Mouse (Mus musculus) heart, embryonic 11.5 days (tissue): ENCODE results near the gene Mrrf. TPM values are rescaled to one million over a fixed set of nuclear protein-coding genes. Genes with fewer than 3 reads are reported as not detected.

Experiments
- ATAC-seq: fragments of 200-750 bp; cut with Nextera tagmentation; replicated peaks from 2 replicates; pipeline ENCODE4 v1.8.0; 2017; ENCODE audit warnings: moderate library complexity; ENCODE audit not compliant: insufficient number of reproducible peaks, low FRiP score, low TSS enrichment
- H3K27ac ChIP-seq: fragments of 300-500 bp; sonication (generic); 2 replicates; pipeline ENCODE4 v1.5.1; 2014; ENCODE audit warnings: mild to moderate bottlenecking, low read depth, low read length
- H3K27me3 ChIP-seq: fragments of 300-500 bp; sonication (generic); 2 replicates; pipeline ENCODE4 v1.6.1; 2014; ENCODE audit warnings: mild to moderate bottlenecking, low read length, mixed read lengths; ENCODE audit not compliant: control insufficient read depth, insufficient read depth
- H3K36me3 ChIP-seq: fragments of 300-500 bp; sonication (generic); 2 replicates; pipeline ENCODE4 v1.6.1; 2014; ENCODE audit warnings: mild to moderate bottlenecking, low read length, moderate library complexity, mixed read lengths; ENCODE audit not compliant: control insufficient read depth, insufficient read depth
- H3K4me1 ChIP-seq: fragments of 300-500 bp; sonication (generic); 2 replicates; pipeline ENCODE4 v1.6.1; 2014; ENCODE audit warnings: low read length; ENCODE audit not compliant: control insufficient read depth, insufficient read depth
- H3K4me2 ChIP-seq: fragments of 300-500 bp; sonication (generic); 2 replicates; pipeline ENCODE4 v1.6.1; 2014; ENCODE audit warnings: mild to moderate bottlenecking, moderate library complexity
- H3K4me3 ChIP-seq: fragments of 300-500 bp; sonication (generic); 2 replicates; pipeline ENCODE4 v1.5.1; 2014; ENCODE audit warnings: low read depth, low read length
- H3K9ac ChIP-seq: fragments of 300-500 bp; sonication (generic); 2 replicates; pipeline ENCODE4 v1.6.1; 2014; ENCODE audit warnings: mild to moderate bottlenecking, low read depth, low read length, moderate library complexity
- H3K9me3 ChIP-seq: fragments of 300-500 bp; sonication (generic); replicated peaks from 2 replicates; pipeline ENCODE4 v1.6.1; 2016; ENCODE audit warnings: low read length; ENCODE audit not compliant: control insufficient read depth
- WGBS: fragments of 180-500 bp; shearing (Covaris S2); extraction: QIAGEN DNeasy Blood & Tissue Kit; methylation state at CpG from one replicate; pipeline ENCODE4 v1.1.7; 2014; ENCODE audit not compliant: insufficient replicate concordance; 5-methylcytosine and 5-hydroxymethylcytosine counted together
- polyA plus RNA-seq: library from polyadenylated mRNA; unstranded; fragments of >200 nt; fragmentation: Nextera tagmentation; extraction: Ambion mirVana; gene quantifications from 2 replicates; pipeline ENCODE4 v1.2.1, GENCODE M21; 2014

The Mrrf gene
- polyA plus RNA-seq, 1 experiment from 2014 or later, result 37.2 TPM

DNA sequence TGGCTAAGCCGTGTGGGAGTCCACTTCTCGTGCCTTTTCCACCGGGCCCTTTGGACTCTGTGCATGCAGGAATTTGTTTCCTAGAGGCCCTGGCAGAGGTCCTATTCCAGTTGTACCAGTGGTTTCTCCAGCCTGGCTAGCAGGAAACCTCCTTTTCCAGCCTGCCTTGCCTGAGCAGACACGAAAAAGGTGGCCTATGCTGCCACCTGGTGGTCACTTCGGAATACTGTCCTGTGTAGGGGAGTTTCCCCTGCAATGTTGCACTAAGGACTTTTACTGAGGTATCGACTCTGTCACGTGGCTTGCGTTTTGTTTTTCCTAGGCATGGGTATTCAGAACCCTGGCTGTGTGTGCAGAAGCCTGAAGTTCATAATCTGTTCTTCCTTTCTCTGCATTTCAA is 77.8 kb downstream of the Mrrf start:
- H3K4me2 ChIP-seq, result peak overlapping the region; percentile 31
- peak; percentile 40; the same call in 1 of the 2 replicates for ATAC-seq
- no peak overlapping the region for H3K27ac ChIP-seq
- H3K27me3 ChIP-seq, result peaks cover 29% of the 10 kb centered on the region
- H3K9ac ChIP-seq, result no peak overlapping the region
- no peaks in the 10 kb centered on the region for H3K36me3 ChIP-seq
- H3K4me1 ChIP-seq, result peaks cover 36% of the 10 kb centered on the region
- H3K4me3 ChIP-seq, result no peak overlapping the region
- WGBS, result 7% methylated on average over 8 of the region's 8 CpGs
- no peaks in the 10 kb centered on the region for H3K9me3 ChIP-seq

DNA sequence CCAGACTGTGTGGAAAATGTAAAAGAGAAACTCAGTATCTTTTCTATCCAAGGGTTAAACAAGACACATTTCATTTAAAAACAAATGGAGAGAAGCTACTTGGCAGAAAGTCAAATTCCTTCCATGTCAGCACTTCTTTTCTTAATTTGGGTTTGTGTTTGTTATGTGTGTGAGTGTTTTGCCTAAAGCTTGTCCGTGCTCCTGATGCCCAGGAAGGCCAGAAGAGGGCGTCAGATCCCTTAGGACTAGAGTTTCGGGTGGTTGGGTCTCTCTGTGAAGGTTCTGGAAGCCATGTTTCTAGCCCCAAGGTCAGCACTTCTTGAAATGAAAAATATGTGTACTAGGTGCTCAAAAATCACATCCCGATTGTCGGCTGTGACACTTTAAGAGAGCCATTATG is 78.2 kb downstream of the Mrrf start:
- WGBS, result 63% methylated on average over 5 of the region's 5 CpGs
- Histone ChIP-seq H3K27me3 (peaks cover 25% of the 10 kb centered on the region), H3K9ac (no peak overlapping the region), H3K36me3 (no peaks in the 10 kb centered on the region), H3K9me3 (no peaks in the 10 kb centered on the region), H3K27ac (no peak overlapping the region), H3K4me2 (peak overlapping the region; percentile 31), H3K4me3 (no peak overlapping the region), H3K4me1 (peaks cover 36% of the 10 kb centered on the region)
- ATAC-seq, result no peak

DNA sequence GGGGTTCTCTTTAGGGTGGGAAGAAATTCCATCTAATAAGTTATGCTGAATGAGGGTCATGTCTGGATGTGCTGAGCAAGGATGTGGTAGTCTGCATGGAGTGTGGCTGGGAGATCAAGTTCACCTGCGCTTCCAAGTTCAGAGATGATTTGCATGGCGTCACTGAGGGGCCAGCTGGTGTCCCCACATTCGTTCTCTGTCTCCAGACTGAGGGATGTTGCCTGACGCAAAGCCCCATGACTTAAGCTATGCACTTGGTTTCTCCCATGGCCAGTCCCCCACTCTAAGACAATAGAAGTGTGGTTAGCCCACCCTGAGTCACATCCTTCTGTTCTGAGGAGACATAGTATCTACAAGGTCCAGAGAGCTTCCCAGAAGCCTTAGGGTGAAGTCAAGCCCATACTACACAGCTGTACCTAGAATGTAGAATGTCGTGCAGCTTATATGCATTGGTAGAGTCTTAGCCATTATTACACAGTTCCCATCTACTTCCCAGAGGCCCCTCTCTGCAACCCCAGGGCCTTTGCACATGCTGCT is 79.1 kb downstream of the Mrrf start:
- Histone ChIP-seq H3K4me3 (no peak overlapping the region), H3K27ac (no peak overlapping the region), H3K9me3 (no peaks in the 10 kb centered on the region), H3K4me2 (no peak overlapping the region), H3K36me3 (no peaks in the 10 kb centered on the region), H3K4me1 (peaks cover 36% of the 10 kb centered on the region), H3K27me3 (peaks cover 16% of the 10 kb centered on the region), H3K9ac (no peak overlapping the region)
- ATAC-seq, result no peak
- 88% methylated on average over 5 of the region's 5 CpGs for WGBS

DNA sequence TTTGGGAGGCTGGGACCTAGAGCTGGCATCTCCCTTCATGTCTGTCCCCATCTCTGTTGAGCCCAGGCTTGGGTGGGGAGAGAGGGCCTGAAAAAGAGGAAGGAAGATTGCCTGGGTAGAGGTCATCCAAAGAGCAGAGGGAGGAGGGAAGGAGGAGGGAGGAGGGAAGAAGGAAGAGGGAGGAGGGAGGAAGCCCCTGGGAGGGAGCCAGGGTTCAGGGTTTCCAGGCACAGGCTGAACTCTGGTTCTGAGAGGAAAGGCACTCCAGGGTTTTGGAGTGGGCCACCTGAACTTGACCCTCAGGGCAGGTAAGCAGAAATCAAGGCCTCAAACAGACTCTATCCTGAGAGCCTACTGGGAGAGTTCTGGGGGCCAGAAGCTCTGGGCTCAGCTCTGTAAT is 80.4 kb downstream of the Mrrf start:
- H3K9me3 ChIP-seq, result no peaks in the 10 kb centered on the region
- peak overlapping the region; percentile 29; the same call in 1 of the 2 replicates for H3K27ac ChIP-seq
- peak overlapping the region; percentile 23 for H3K4me2 ChIP-seq
- ATAC-seq, result no peak
- no peak overlapping the region for H3K4me3 ChIP-seq
- H3K4me1 ChIP-seq, result peaks cover 31% of the 10 kb centered on the region
- no peak overlapping the region for H3K9ac ChIP-seq
- no peaks in the 10 kb centered on the region for H3K36me3 ChIP-seq
- peaks cover 4% of the 10 kb centered on the region for H3K27me3 ChIP-seq

DNA sequence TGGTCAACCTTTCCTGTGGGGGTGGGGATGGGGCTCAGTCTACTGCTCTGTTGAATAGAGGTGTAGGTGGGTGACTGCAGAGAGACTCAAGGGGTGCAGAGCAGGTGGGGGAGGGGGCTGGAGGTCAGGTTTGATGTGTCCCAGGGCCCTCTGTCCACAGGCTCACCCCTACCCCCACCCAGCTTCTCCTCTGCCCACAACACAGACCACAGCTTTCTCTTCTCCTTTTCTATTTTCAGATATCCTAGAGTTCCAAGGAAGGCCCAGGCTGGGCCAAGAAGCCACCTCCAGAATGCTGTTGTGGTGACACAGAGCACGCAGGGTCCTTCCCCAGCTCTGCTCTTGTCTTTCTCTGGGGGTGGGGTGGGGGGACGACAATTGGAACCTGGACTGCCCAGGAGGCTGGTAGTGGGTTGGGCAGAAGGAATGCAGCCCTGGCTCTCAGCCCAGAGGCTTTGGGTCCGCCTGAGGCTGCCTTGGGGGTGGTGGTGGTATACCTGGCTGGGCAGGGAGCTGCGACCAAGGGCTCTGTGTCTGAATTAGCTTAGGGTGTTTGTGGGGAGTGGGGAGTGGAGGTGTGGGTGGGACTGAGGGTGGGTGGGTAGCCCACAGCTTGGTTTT is 80.9 kb downstream of the Mrrf start:
- H3K27me3 ChIP-seq, result no peaks in the 10 kb centered on the region
- peak overlapping the region; percentile 29; the same call in 1 of the 2 replicates for H3K27ac ChIP-seq
- WGBS, result 32% methylated on average over 4 of the region's 4 CpGs
- peak overlapping the region; percentile 23 for H3K4me2 ChIP-seq
- no peaks in the 10 kb centered on the region for H3K36me3 ChIP-seq
- no peak for ATAC-seq
- H3K4me3 ChIP-seq, result no peak overlapping the region
- H3K9me3 ChIP-seq, result no peaks in the 10 kb centered on the region
- H3K4me1 ChIP-seq, result peaks cover 31% of the 10 kb centered on the region
- H3K9ac ChIP-seq, result no peak overlapping the region

DNA sequence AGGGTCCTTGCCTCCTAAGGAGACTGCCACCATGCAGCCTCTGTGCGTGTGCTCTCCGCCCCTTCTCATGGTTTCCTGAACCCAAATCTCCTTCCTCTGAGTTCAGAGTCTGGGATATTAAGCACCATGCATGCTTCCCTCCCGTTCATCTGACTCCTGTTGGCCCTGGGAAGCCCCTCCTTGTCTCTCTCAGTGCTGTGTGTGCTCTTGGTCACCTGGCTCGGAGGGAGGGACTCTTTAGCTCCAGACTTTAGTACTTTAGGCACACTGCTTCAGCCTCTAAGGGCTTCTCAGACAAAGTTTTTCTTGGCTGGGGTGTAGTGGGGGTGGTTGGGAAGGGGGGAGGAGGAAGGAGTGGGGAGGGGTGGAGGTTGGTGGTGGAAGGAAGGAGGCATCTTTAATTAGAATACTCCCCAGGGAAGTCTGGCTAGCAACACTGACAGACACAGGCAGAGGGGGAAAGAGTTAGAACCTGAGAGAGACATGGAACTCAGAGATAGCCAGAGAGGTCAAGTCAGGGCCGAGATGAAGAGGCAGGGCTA is 81.6 kb downstream of the Mrrf start:
- WGBS, result 38% methylated on average over 5 of the region's 5 CpGs
- H3K27ac ChIP-seq, result peak overlapping the region; percentile 17; the same call in 1 of the 2 replicates

DNA sequence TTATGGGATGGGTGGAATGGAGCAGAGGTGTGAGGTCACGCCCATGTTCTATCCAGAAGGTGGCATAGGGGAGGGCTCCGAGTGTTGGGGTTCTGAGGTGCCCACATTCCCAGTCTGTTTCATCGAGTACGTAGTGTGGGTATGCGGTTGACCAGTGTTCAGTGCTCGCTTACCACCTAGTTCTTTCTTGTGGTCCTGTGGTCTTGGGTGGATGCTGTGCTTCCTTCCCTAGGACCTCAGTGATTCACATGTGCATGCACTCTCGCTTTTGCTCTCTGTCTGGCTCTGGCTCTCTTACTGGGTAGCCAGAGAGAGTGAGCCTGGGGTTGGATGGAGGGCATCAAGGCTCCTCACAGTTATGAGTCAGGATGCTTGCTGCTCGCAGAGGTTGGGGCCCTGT is 83.9 kb downstream of the Mrrf start:
- no peak overlapping the region for H3K4me3 ChIP-seq
- H3K27ac ChIP-seq, result no peak overlapping the region
- no peak for ATAC-seq
- no peaks in the 10 kb centered on the region for H3K36me3 ChIP-seq
- WGBS, result 83% methylated on average over 8 of the region's 8 CpGs
- peaks cover 25% of the 10 kb centered on the region for H3K4me1 ChIP-seq
- no peak overlapping the region for H3K4me2 ChIP-seq
- H3K9ac ChIP-seq, result no peak overlapping the region
- H3K27me3 ChIP-seq, result no peaks in the 10 kb centered on the region
- H3K9me3 ChIP-seq, result no peaks in the 10 kb centered on the region

More for the DNA sequence above, 81.6 kb downstream of the Mrrf start:
- Histone ChIP-seq H3K9me3 (no peaks in the 10 kb centered on the region), H3K4me2 (peak overlapping the region; percentile 23), H3K36me3 (no peaks in the 10 kb centered on the region), H3K27me3 (no peaks in the 10 kb centered on the region), H3K4me3 (no peak overlapping the region), H3K9ac (no peak overlapping the region), H3K4me1 (peaks cover 31% of the 10 kb centered on the region)
- no peak for ATAC-seq

DNA sequence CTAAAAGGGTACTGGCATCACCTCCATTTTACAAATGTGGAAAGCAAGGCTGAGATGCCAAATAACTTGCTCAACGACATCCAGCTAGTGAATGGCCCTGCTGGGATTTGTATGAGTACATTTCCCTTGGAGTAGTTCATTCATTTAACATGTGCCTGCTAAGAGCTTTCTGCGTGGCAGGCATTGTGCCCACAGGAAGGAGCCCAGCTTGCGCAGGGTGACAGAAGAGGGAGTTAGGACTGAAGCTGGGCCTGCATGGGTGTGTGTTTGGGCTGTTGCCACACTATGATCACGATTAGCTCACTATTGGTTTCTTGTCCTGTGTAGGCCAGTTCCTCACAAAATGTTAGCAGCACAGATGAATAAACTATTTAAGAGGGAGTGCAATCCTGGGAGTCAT is 84.7 kb downstream of the Mrrf start:
- WGBS, result 79% methylated on average over 4 of the region's 4 CpGs
- Histone ChIP-seq H3K4me1 (peaks cover 25% of the 10 kb centered on the region), H3K36me3 (no peaks in the 10 kb centered on the region), H3K4me3 (no peak overlapping the region), H3K9ac (no peak overlapping the region), H3K9me3 (no peaks in the 10 kb centered on the region), H3K4me2 (no peak overlapping the region), H3K27me3 (no peaks in the 10 kb centered on the region), H3K27ac (no peak overlapping the region)
- no peak for ATAC-seq
